Mouse (Mus musculus): ENCODE results near the gene Kcnb1. TPM values are rescaled to one million over a fixed set of nuclear protein-coding genes. Genes with fewer than 3 reads are reported as not detected.

Kcnb1 gene
- polyA plus RNA-seq, 1 experiment from 2014 or later, result 1.3 TPM

Other genes starting within 250 kb of the Kcnb1 start
- gene Stau1, start 193.9 kb downstream of the Kcnb1 start, polyA plus RNA-seq (2016; fragmentation: Nextera tagmentation; extraction: Ambion mirVana), result 118 TPM in 2 replicates
- 43.8 and 44.5 TPM in 2 replicates for gene Ddx27, start 175.0 kb downstream of the Kcnb1 start, polyA plus RNA-seq (2016; fragmentation: Nextera tagmentation; extraction: Ambion mirVana)
- 8.2 and 9.6 TPM in 2 replicates for gene Znfx1, start 127.1 kb downstream of the Kcnb1 start, polyA plus RNA-seq (2016; fragmentation: Nextera tagmentation; extraction: Ambion mirVana)
- gene Ptgis, start 50.4 kb upstream of the Kcnb1 start, polyA plus RNA-seq (2016; fragmentation: Nextera tagmentation; extraction: Ambion mirVana), result 8.5 and 8.7 TPM in 2 replicates
- 24.4 and 25.5 TPM in 2 replicates for gene B4galt5, start 159.0 kb upstream of the Kcnb1 start, polyA plus RNA-seq (2016; fragmentation: Nextera tagmentation; extraction: Ambion mirVana)
- gene Slc9a8, start 231.6 kb upstream of the Kcnb1 start, polyA plus RNA-seq (2016; fragmentation: Nextera tagmentation; extraction: Ambion mirVana), result 23.5 and 23.7 TPM in 2 replicates

All from neural tube, embryonic 12.5 days (tissue).